Mouse (Mus musculus): ENCODE measurements around the gene Lctl. TPM values are rescaled to one million over a fixed set of nuclear protein-coding genes. Genes with fewer than 3 reads are reported as not detected.

Lctl gene
- polyA plus RNA-seq, 1 experiment from 2014 or later: not detected

- 0 out of 2 replicates have a peak, but pooled peaks have one; percentile 50 for ATAC-seq
- 1% methylated on average over 47 of the region's 49 CpGs for WGBS
- peak overlapping the region; percentile 61 for H3K9ac ChIP-seq (ENCODE audit: low read depth, low read length)
- H3K9me3 ChIP-seq (ENCODE audit: control insufficient read depth, low read length): no peaks in the 10 kb centered on the region
- H3K4me2 ChIP-seq (ENCODE audit: low read length): peak overlapping the region; percentile 84
- peak overlapping the region; percentile 39 for H3K4me3 ChIP-seq (ENCODE audit: low read length)
- H3K27ac ChIP-seq (ENCODE audit: low read depth, low read length): no peak overlapping the region
- no peaks in the 10 kb centered on the region for H3K36me3 ChIP-seq (ENCODE audit: control insufficient read depth, insufficient read depth, low read length)
- H3K27me3 ChIP-seq (replicated peaks; ENCODE audit: control insufficient read depth, insufficient read depth, low read length): peaks cover 7% of the 10 kb centered on the region; the same call in 1 of the 2 replicates
- H3K4me1 ChIP-seq (ENCODE audit: control insufficient read depth, insufficient read depth, low read depth, low read length): peaks cover 11% of the 10 kb centered on the region
These were observed 32.1 kb upstream of the Lctl start for GRCm38 (mm10) chr9:64084661-64085399.

DNA sequence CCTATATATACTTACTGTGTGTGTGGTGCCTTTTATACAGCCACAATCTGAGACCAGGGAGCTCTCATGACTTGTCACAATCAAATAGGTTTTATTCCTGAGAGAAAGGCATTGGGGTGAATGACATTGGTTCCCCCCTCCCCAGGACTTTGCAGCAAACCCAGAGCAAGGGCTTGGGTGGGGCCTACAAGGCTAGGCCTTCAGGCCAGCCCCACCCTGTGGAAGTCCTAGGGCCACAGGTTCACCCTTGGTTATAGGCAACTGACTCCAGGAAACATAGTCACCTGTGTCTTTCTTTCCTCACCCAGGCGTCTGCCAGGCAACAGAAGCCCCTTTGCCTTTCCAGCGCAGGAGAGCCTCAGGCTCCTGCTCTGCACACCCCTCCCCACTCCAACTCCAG is 31.0 kb upstream of the Lctl start:
- H3K27me3 ChIP-seq (replicated peaks; ENCODE audit: control insufficient read depth, insufficient read depth, low read length): peaks cover 7% of the 10 kb centered on the region; the same call in 1 of the 2 replicates
- H3K9ac ChIP-seq (ENCODE audit: low read depth, low read length): no peak overlapping the region
- H3K4me1 ChIP-seq (ENCODE audit: control insufficient read depth, insufficient read depth, low read depth, low read length): peaks cover 11% of the 10 kb centered on the region
- H3K9me3 ChIP-seq (ENCODE audit: control insufficient read depth, low read length): no peaks in the 10 kb centered on the region
- no peak overlapping the region for H3K4me3 ChIP-seq (ENCODE audit: low read length)
- 72% methylated on average over 2 of the region's 2 CpGs for WGBS
- no peak overlapping the region for H3K27ac ChIP-seq (ENCODE audit: low read depth, low read length)
- no peaks in the 10 kb centered on the region for H3K36me3 ChIP-seq (ENCODE audit: control insufficient read depth, insufficient read depth, low read length)
- ATAC-seq: no peak
- H3K4me2 ChIP-seq (ENCODE audit: low read length): no peak overlapping the region

DNA sequence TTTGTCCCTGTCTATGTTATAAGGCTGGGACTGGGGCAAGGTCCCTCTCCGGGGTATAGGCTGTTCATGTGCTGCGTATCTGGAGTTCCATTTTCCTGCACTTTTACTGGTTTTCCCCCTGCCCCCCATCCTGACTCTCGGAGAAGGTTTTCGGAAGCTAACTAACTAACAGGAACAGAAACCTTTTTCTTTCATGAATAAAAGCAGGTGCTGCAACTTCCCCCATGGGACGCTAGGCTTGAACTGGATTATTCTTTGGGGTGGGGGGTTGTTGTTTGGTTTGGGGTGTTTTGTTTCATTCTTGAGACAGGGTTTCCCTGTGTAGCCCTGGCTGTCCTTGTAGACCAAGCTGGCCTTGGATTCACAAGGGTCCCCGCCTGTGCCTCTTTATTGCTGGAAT is 30.4 kb upstream of the Lctl start:
- no peak overlapping the region for H3K9ac ChIP-seq (ENCODE audit: low read depth, low read length)
- ATAC-seq: no peak
- no peak overlapping the region for H3K4me2 ChIP-seq (ENCODE audit: low read length)
- H3K27me3 ChIP-seq (replicated peaks; ENCODE audit: control insufficient read depth, insufficient read depth, low read length): peaks cover 7% of the 10 kb centered on the region; the same call in 1 of the 2 replicates
- H3K9me3 ChIP-seq (ENCODE audit: control insufficient read depth, low read length): no peaks in the 10 kb centered on the region
- 84% methylated on average over 6 of the region's 6 CpGs for WGBS
- H3K36me3 ChIP-seq (ENCODE audit: control insufficient read depth, insufficient read depth, low read length): no peaks in the 10 kb centered on the region
- peaks cover 11% of the 10 kb centered on the region for H3K4me1 ChIP-seq (ENCODE audit: control insufficient read depth, insufficient read depth, low read depth, low read length)
- H3K4me3 ChIP-seq (ENCODE audit: low read length): no peak overlapping the region
- H3K27ac ChIP-seq (ENCODE audit: low read depth, low read length): no peak overlapping the region

DNA sequence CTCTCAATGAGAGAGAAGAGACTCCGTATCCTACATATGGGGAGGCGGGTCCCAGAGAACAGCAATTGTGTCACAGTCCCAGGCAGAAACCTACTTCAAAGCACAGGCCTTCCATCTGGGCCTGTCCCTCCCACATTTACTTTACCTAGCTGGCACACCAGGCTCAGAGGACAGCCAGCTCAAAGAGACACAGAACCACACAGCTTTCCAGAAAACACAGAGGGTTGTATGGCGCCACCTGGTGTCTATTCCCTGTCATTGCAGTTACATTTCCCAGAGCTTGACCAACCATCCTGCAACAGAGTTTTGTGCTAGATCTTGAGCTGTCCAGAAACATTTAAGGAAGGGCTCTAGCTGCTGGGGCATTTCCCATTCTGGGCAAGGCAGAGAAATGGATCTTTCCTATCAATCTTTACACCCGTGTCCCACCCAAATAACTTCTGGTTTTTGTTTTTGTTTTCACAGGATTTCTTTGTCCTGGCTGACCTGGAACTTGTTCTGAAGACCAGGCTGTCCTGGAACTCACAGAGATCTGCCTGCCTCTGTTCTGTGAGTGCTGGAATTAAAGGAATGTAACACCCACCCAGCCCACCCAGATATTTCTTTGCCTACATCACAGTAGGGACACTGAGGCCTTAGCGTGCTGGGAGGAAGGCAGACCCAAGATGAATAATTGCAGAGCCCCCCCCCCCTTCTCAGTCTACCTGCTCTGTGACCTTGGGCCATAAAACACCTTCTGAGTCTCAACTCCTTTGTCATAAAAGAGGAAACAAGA is 29.3 kb upstream of the Lctl start:
- 0 out of 2 replicates have a peak, but pooled peaks have one; percentile 21 for ATAC-seq

DNA sequence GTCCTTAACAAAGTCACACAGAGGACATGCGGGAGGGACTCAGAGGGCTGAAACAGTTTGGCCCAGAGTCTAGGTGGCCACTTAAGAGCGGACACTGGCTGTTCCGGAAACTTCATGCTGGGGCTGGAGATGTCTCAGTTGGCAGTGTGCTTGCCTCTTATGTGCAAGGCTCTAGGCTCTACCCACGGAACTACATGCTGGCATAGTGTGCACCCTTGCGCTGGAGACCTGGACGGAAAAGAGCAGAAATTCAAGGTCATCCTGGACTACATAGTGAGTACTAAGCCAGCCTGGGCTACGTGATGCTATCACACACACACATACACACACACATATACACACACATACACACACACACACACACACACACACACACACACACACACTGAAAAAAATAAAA is 28.6 kb upstream of the Lctl start:
- Histone ChIP-seq H3K27me3 (replicated peaks; ENCODE audit: control insufficient read depth, insufficient read depth, low read length) (peaks cover 7% of the 10 kb centered on the region; the same call in 1 of the 2 replicates), H3K4me3 (ENCODE audit: low read length) (no peak overlapping the region), H3K4me1 (ENCODE audit: control insufficient read depth, insufficient read depth, low read depth, low read length) (peaks cover 11% of the 10 kb centered on the region), H3K4me2 (ENCODE audit: low read length) (no peak overlapping the region), H3K27ac (ENCODE audit: low read depth, low read length) (no peak overlapping the region), H3K9ac (ENCODE audit: low read depth, low read length) (no peak overlapping the region), H3K9me3 (ENCODE audit: control insufficient read depth, low read length) (no peaks in the 10 kb centered on the region), H3K36me3 (ENCODE audit: control insufficient read depth, insufficient read depth, low read length) (no peaks in the 10 kb centered on the region)
- ATAC-seq: no peak
- WGBS: 92% methylated on average over 7 of the region's 7 CpGs

More for the DNA sequence above, 29.3 kb upstream of the Lctl start:
- H3K9ac ChIP-seq (ENCODE audit: low read depth, low read length): no peak overlapping the region
- WGBS: 48% methylated on average over 5 of the region's 5 CpGs
- H3K4me3 ChIP-seq (ENCODE audit: low read length): no peak overlapping the region
- peaks cover 11% of the 10 kb centered on the region for H3K4me1 ChIP-seq (ENCODE audit: control insufficient read depth, insufficient read depth, low read depth, low read length)
- peaks cover 7% of the 10 kb centered on the region; the same call in 1 of the 2 replicates for H3K27me3 ChIP-seq (replicated peaks; ENCODE audit: control insufficient read depth, insufficient read depth, low read length)
- H3K4me2 ChIP-seq (ENCODE audit: low read length): no peak overlapping the region
- H3K27ac ChIP-seq (ENCODE audit: low read depth, low read length): no peak overlapping the region
- H3K36me3 ChIP-seq (ENCODE audit: control insufficient read depth, insufficient read depth, low read length): no peaks in the 10 kb centered on the region
- H3K9me3 ChIP-seq (ENCODE audit: control insufficient read depth, low read length): no peaks in the 10 kb centered on the region

GRCm38 (mm10) chr9:64089004-64089403 is 27.9 kb upstream of the Lctl start:
- no peak overlapping the region for H3K4me3 ChIP-seq (ENCODE audit: low read length)
- WGBS: 59% methylated on average over 12 of the region's 12 CpGs
- H3K27me3 ChIP-seq (replicated peaks; ENCODE audit: control insufficient read depth, insufficient read depth, low read length): 0 out of 2 replicates have a peak, but pooled peaks cover 4% of the 10 kb centered on the region
- peak; percentile 69; the same call in 1 of the 2 replicates for ATAC-seq
- H3K4me2 ChIP-seq (ENCODE audit: low read length): no peak overlapping the region
- no peaks in the 10 kb centered on the region for H3K9me3 ChIP-seq (ENCODE audit: control insufficient read depth, low read length)
- H3K36me3 ChIP-seq (ENCODE audit: control insufficient read depth, insufficient read depth, low read length): no peaks in the 10 kb centered on the region
- no peak overlapping the region; the same call in 1 of the 2 replicates for H3K27ac ChIP-seq (ENCODE audit: low read depth, low read length)
- peaks cover 11% of the 10 kb centered on the region for H3K4me1 ChIP-seq (ENCODE audit: control insufficient read depth, insufficient read depth, low read depth, low read length)
- H3K9ac ChIP-seq (ENCODE audit: low read depth, low read length): no peak overlapping the region

DNA sequence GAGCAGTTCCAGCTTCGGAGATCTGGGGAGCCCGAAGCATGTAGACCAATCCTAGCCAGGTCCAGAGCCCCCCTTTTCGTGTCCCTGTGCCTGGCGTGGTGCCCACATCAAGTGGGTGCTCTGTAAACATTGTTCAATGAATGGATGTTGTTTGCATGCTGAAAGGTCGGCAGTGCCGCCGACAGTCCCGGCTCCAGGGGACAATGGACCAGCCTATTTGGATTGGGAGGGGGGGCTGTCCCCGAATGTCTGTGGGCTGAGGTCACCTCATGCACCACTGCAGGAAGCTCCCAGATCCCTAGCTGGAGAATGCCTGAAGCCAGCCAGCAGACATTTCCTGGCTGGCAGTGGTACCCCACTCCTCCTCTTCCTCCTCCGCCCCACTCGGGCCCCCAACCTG is 22.9 kb upstream of the Lctl start:
- Histone ChIP-seq H3K4me3 (ENCODE audit: low read length) (no peak overlapping the region), H3K27me3 (replicated peaks; ENCODE audit: control insufficient read depth, insufficient read depth, low read length) (no peaks in the 10 kb centered on the region), H3K4me1 (ENCODE audit: control insufficient read depth, insufficient read depth, low read depth, low read length) (no peaks in the 10 kb centered on the region; the same call in 1 of the 2 replicates), H3K4me2 (ENCODE audit: low read length) (no peak overlapping the region), H3K9ac (ENCODE audit: low read depth, low read length) (no peak overlapping the region), H3K36me3 (ENCODE audit: control insufficient read depth, insufficient read depth, low read length) (no peaks in the 10 kb centered on the region), H3K27ac (ENCODE audit: low read depth, low read length) (no peak overlapping the region), H3K9me3 (ENCODE audit: control insufficient read depth, low read length) (no peaks in the 10 kb centered on the region)
- no peak for ATAC-seq
- 50% methylated on average over 11 of the region's 11 CpGs for WGBS

DNA sequence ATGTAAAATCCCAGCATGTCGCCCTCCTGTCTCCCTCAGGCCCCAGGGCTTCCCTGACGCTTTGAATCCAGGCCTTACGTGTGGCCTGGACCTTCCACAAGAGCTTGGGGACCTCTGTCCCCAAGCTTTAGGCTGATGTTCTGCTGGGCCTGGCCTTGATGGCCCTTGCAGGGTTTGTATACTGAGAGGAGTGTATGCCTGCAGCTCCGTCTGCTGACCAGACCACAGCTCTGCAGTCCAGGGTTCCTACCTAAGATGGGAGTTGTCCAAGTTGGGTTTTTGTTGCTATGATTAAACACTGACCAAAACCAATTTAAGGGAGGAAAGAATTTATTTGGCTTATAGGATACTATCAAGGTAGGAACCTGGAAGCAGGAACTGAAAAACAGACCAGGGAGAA is 18.7 kb upstream of the Lctl start:
- H3K36me3 ChIP-seq (ENCODE audit: control insufficient read depth, insufficient read depth, low read length): no peaks in the 10 kb centered on the region
- no peaks in the 10 kb centered on the region; the same call in 1 of the 2 replicates for H3K4me1 ChIP-seq (ENCODE audit: control insufficient read depth, insufficient read depth, low read depth, low read length)
- H3K9ac ChIP-seq (ENCODE audit: low read depth, low read length): no peak overlapping the region
- ATAC-seq: no peak
- no peaks in the 10 kb centered on the region for H3K27me3 ChIP-seq (replicated peaks; ENCODE audit: control insufficient read depth, insufficient read depth, low read length)
- no peak overlapping the region for H3K4me2 ChIP-seq (ENCODE audit: low read length)
- no peak overlapping the region for H3K27ac ChIP-seq (ENCODE audit: low read depth, low read length)
- H3K4me3 ChIP-seq (ENCODE audit: low read length): no peak overlapping the region
- H3K9me3 ChIP-seq (ENCODE audit: control insufficient read depth, low read length): no peaks in the 10 kb centered on the region
- WGBS: 60% methylated on average over 4 of the region's 4 CpGs

DNA sequence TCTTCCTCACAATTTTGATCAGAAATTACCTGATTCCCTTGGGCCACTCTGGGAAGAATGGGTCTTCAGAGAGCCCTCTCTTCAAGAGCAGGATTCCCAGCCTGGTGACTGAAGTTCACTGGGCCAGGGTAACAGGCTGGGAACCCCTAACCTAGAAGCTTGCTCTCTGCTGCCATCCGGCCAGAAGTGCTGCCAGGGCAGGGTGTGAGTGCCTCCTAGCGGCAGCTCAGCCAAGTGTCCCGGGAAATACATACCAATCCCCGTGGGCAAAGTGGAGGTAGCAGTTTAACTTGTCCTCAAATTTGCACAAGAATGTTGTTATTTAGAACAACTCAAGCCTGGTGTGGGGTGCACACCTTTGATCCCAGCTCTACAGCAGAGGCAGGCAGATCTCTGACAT is 16.5 kb upstream of the Lctl start:
- Histone ChIP-seq H3K9ac (ENCODE audit: low read depth, low read length) (no peak overlapping the region), H3K27me3 (replicated peaks; ENCODE audit: control insufficient read depth, insufficient read depth, low read length) (no peaks in the 10 kb centered on the region), H3K27ac (ENCODE audit: low read depth, low read length) (no peak overlapping the region), H3K4me2 (ENCODE audit: low read length) (no peak overlapping the region), H3K9me3 (ENCODE audit: control insufficient read depth, low read length) (no peaks in the 10 kb centered on the region), H3K36me3 (ENCODE audit: control insufficient read depth, insufficient read depth, low read length) (no peaks in the 10 kb centered on the region), H3K4me3 (ENCODE audit: low read length) (no peak overlapping the region), H3K4me1 (ENCODE audit: control insufficient read depth, insufficient read depth, low read depth, low read length) (no peaks in the 10 kb centered on the region)
- WGBS: 9% methylated on average over 4 of the region's 4 CpGs
- no peak for ATAC-seq
